Mouse (Mus musculus) heart, postnatal 0 days (tissue): Measurements from ENCODE around the gene Cramp1l. TPM values are rescaled to one million over a fixed set of nuclear protein-coding genes. Genes with fewer than 3 reads are reported as not detected.

Experiments used
- ATAC-seq: fragments of 200-750 bp; cut with Nextera tagmentation; 2 replicates; pipeline ENCODE4 v1.8.0; 2017; ENCODE audit warnings: low read depth, moderate number of reproducible peaks, moderate library complexity; ENCODE audit not compliant: insufficient read depth
- DNase-seq: peaks from one replicate; pipeline ENCODE4 v3.0.0-alpha.2; 2016; ENCODE audit warnings: low spot score
- H3K27ac ChIP-seq: fragments of 300-500 bp; sonication (generic); 2 replicates; pipeline ENCODE4 v1.5.1; 2014; ENCODE audit warnings: low read depth, mild to moderate bottlenecking
- H3K27me3 ChIP-seq: fragments of 300-500 bp; sonication (generic); 2 replicates; pipeline ENCODE4 v1.6.1; 2014; ENCODE audit warnings: low read length, mixed read lengths; ENCODE audit not compliant: control insufficient read depth, insufficient read depth
- H3K36me3 ChIP-seq: fragments of 300-500 bp; sonication (generic); replicated peaks from 2 replicates; pipeline ENCODE4 v1.6.1; 2014; ENCODE audit warnings: low read length, mixed read lengths; ENCODE audit not compliant: control insufficient read depth, insufficient read depth
- H3K4me1 ChIP-seq: fragments of 300-500 bp; sonication (generic); 2 replicates; pipeline ENCODE4 v1.6.1; 2014; ENCODE audit warnings: antibody characterized with exemption; ENCODE audit not compliant: control insufficient read depth, insufficient read depth
- H3K4me2 ChIP-seq: fragments of 300-500 bp; sonication (generic); 2 replicates; pipeline ENCODE4 v1.6.1; 2014; ENCODE audit warnings: low read depth, mild to moderate bottlenecking, low read length, moderate library complexity
- H3K4me3 ChIP-seq: fragments of 300-500 bp; sonication (generic); 2 replicates; pipeline ENCODE4 v1.5.1; 2014; ENCODE audit warnings: low read depth, low read length
- H3K9ac ChIP-seq: fragments of 300-500 bp; sonication (generic); replicated peaks from 2 replicates; pipeline ENCODE4 v1.6.1; 2014; ENCODE audit warnings: low read depth, low read length, mixed read lengths
- H3K9me3 ChIP-seq: fragments of 300-500 bp; sonication (generic); replicated peaks from 2 replicates; pipeline ENCODE4 v1.6.1; 2016; ENCODE audit warnings: low read length; ENCODE audit not compliant: control insufficient read depth
- CTCF ChIP-seq: IDR thresholded peaks from 2 replicates; pipeline ENCODE4 v1.5.1; 2016; ENCODE audit warnings: antibody characterized with exemption, control low read depth, low read depth
- EP300 ChIP-seq: IDR thresholded peaks from 2 replicates; pipeline ENCODE4 v1.6.1; 2016; ENCODE audit warnings: antibody characterized with exemption, low read depth
- WGBS: fragments of 180-500 bp; shearing (Covaris S2); extraction: QIAGEN DNeasy Blood & Tissue Kit; methylation state at CpG from one replicate; pipeline ENCODE4 v1.1.7; 2014; 5-methylcytosine and 5-hydroxymethylcytosine counted together
- polyA plus RNA-seq: library from polyadenylated mRNA; unstranded; fragments of >200 nt; fragmentation: Nextera tagmentation; extraction: Ambion mirVana; gene quantifications from 2 replicates; pipeline ENCODE4 v1.2.1, GENCODE M21; 2015
- total RNA-seq: library from RNA; depleted of rRNA; stranded (reverse); fragments of >200 nt; gene quantifications from 2 replicates; pipeline ENCODE4 v1.2.3, GENCODE M21; 2014; ENCODE audit warnings: low replicate concordance

Gene Cramp1l
- total and polyA plus RNA-seq, 2 experiments from 2014 or later = 2.2 to 13.5 TPM

- Histone ChIP-seq H3K9me3 (no peaks in the 10 kb centered on the region), H3K27ac (no peak overlapping the region), H3K4me3 (no peak overlapping the region), H3K36me3 (peaks cover 74% of the 10 kb centered on the region), H3K4me1 (no peaks in the 10 kb centered on the region), H3K4me2 (no peak overlapping the region), H3K27me3 (no peaks in the 10 kb centered on the region), H3K9ac (no peak overlapping the region)
- 0 out of 2 replicates have a peak, but pooled peaks have one; percentile 10 for TF ChIP-seq CTCF
- TF ChIP-seq EP300 = no peak
- no peak for ATAC-seq
- WGBS = 72% methylated on average over 6 of the region's 6 CpGs
- no peak for DNase-seq
These were observed 41.5 kb upstream of the Cramp1l start for GRCm38 (mm10) chr17:25057041-25057440.

DNA sequence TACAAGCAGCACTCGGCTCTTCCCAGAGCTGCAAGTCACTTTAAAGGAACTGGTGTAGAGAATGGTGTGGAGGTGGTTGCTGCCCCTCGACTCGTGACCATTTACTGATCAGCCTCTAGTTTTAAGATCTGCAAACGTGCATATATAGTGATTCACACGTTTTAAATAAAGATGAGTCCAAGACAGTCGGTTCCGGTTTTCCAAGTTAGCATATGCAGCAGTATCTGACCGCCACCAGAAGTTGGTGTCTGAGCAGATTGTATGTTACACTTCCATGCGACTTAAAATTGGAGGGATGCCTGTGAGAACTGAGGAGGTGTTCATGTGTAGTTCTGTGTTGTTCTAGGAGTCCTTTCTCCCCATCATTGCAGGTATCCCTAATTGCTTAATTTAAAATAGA, 37.7 kb upstream of the Cramp1l start:
- WGBS = 82% methylated on average over 9 of the region's 9 CpGs
- Histone ChIP-seq H3K27me3 (no peaks in the 10 kb centered on the region), H3K9me3 (no peaks in the 10 kb centered on the region), H3K4me2 (no peak overlapping the region), H3K36me3 (peaks cover 67% of the 10 kb centered on the region), H3K4me1 (no peaks in the 10 kb centered on the region), H3K9ac (no peak overlapping the region), H3K4me3 (no peak overlapping the region), H3K27ac (no peak overlapping the region)
- TF ChIP-seq CTCF = no peak
- no peak for TF ChIP-seq EP300
- ATAC-seq = no peak
- DNase-seq = no peak

DNA sequence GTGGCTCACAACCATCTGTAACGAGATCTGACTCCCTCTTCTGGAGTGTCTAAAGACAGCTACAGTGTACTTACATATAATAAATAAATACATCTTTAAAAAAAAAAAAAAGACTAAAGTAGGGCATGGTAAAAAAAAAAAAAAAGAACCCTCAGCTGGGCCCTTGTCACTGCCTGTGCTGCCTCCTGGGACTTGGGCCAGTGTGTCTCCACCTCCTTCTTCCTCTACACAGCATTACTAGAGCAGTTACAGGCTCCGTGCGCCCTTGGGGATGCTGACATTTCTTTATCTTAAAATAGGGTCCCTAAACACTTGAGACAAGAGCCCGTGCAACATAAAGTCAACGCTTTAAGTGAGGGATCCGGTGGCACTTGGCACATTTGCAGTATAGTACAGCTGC, 31.6 kb upstream of the Cramp1l start:
- no peaks in the 10 kb centered on the region for H3K4me1 ChIP-seq
- TF ChIP-seq CTCF (no peak), EP300 (no peak)
- H3K27me3 ChIP-seq = no peaks in the 10 kb centered on the region
- H3K4me3 ChIP-seq = no peak overlapping the region
- 28% methylated on average over 5 of the region's 6 CpGs for WGBS
- no peak overlapping the region for H3K4me2 ChIP-seq
- H3K9ac ChIP-seq = no peak overlapping the region
- ATAC-seq (peak; percentile 36; the same call in 1 of the 2 replicates), DNase-seq (no peak)
- no peak overlapping the region for H3K27ac ChIP-seq
- no peaks in the 10 kb centered on the region for H3K9me3 ChIP-seq
- peaks cover 21% of the 10 kb centered on the region; the same call in 1 of the 2 replicates for H3K36me3 ChIP-seq

DNA sequence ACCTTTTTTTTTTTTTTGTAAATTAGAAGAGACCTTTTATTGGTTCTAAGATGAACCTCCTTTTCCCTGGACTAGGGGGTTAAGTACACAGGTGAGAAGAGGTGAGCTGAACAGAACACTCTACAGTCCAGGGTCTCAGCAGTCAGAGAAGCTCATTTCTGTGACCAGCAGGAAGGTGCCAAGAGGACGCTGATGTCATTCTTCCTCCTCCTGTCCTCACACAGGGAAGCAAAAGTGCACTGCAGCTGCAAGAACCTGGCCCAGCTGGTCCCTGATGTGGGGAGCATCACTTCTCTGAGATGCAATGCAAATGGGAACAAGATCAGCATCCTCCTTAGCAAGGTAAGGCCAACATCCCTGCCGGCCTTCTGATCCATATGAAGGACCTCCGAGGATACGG, 29.7 kb upstream of the Cramp1l start:
- Histone ChIP-seq H3K36me3 (peaks cover 11% of the 10 kb centered on the region; the same call in 1 of the 2 replicates), H3K27ac (peak overlapping the region; percentile 11), H3K9me3 (no peaks in the 10 kb centered on the region), H3K4me1 (no peaks in the 10 kb centered on the region), H3K27me3 (no peaks in the 10 kb centered on the region), H3K4me2 (no peak overlapping the region), H3K4me3 (no peak overlapping the region), H3K9ac (no peak overlapping the region)
- no peak for ATAC-seq
- TF ChIP-seq EP300 (no peak), CTCF (no peak)
- 83% methylated on average over 4 of the region's 4 CpGs for WGBS
- DNase-seq = no peak

GRCm38 (mm10) chr17:25044879-25045278, 29.3 kb upstream of the Cramp1l start:
- no peaks in the 10 kb centered on the region for H3K4me1 ChIP-seq
- no peak overlapping the region for H3K9ac ChIP-seq
- DNase-seq (no peak), ATAC-seq (no peak)
- TF ChIP-seq EP300 (no peak), CTCF (no peak)
- no peaks in the 10 kb centered on the region for H3K27me3 ChIP-seq
- peaks cover 11% of the 10 kb centered on the region; the same call in 1 of the 2 replicates for H3K36me3 ChIP-seq
- H3K9me3 ChIP-seq = no peaks in the 10 kb centered on the region
- H3K27ac ChIP-seq = peak overlapping the region; percentile 11; the same call in 1 of the 2 replicates
- 56% methylated on average over 7 of the region's 7 CpGs for WGBS
- H3K4me3 ChIP-seq = no peak overlapping the region
- H3K4me2 ChIP-seq = no peak overlapping the region

DNA sequence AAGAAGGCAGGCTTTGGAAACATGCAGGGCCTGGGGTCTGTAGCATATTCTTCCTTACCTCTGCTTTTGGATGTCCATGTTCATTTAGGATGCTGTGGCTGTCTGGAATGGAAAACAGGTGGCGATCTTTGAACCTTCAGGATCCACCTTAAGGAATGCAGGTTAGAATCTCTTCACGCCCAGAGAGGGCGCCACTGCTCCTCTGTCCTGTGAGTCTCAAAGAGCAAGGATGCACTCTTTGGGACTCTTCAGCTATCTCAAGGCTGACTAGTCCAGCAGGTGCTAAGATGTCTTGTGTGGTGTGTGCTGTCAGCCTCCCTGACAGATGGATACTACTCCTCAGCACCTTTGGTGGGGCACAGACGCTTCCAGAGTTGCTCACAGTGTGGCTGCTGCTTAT, 20.6 kb upstream of the Cramp1l start:
- Histone ChIP-seq H3K4me3 (no peak overlapping the region), H3K4me1 (no peaks in the 10 kb centered on the region), H3K9ac (no peak overlapping the region), H3K27ac (no peak overlapping the region), H3K4me2 (no peak overlapping the region), H3K36me3 (peaks cover 37% of the 10 kb centered on the region), H3K27me3 (no peaks in the 10 kb centered on the region), H3K9me3 (no peaks in the 10 kb centered on the region)
- ATAC-seq (no peak), DNase-seq (no peak)
- WGBS = 62% methylated on average over 4 of the region's 4 CpGs
- TF ChIP-seq CTCF (peak; percentile 46), EP300 (no peak)
